Mouse (Mus musculus): Measurements from ENCODE around the gene Bcam. TPM values are rescaled to one million over a fixed set of nuclear protein-coding genes. Genes with fewer than 3 reads are reported as not detected.
A peak's percentile ranks its signal among the peaks of the same experiment; 100 is the strongest.

Gene Bcam
- total and polyA plus RNA-seq, 3 experiments, result 2.6 to 8.1 TPM; not detected in 1

DNA sequence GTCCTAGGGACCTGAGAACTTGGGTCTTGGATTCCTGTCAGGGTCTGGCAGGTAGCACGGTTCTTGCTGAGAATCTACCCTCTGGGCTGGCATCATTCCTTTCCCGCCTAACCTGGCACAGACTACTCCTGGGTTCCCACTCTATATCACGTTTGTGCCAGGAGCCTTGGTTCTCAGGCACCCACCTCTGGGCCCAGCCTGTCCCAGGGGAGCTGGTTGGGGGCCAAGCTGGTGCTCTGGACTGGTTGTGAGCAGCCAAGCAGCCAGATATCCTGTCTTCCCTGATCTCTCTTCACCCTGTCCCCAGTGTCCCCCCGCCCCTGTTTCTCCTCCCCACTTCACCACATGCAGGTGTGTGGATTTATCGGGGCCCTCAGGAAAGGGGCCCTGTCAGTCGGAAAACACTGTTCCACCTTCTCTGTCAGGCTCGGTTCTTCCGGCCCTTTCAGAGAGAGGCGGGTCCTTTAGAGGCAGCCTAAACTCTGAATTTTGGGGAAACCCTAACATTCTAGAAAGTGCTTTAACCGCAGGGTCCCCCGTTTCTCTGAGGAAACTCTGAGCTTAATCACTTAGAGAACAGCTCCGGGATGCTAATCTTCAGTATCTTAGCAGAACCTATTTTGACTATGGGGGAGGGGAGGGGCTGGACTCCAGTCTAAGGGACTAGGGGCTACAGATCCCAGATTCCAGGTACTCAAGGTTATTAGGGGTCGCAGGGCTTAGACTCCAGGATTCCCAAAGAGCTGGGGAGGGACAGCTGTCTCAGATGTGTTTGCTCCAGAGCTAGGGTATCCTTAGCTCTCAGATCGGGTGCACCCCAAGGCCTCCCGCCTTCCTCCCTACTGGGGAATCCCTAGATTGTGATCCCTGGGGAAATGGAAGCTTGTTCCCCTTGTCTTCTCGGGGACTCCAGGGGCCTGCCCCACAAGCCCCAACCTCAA lies 1.1 kb downstream of the Bcam start:
- H3K4me3 ChIP-seq (ENCODE audit: control insufficient read depth in 1 of 2, insufficient read depth in 1 of 2, low read depth in 2 of 2, low read length in 2 of 2), result peak overlapping the region; percentile 52 to 84
- no peak overlapping the region for H3K27ac ChIP-seq (ENCODE audit: control insufficient read depth, low read depth, low read length)
- peak overlapping the region; percentile 68 for H3K9ac ChIP-seq (ENCODE audit: control insufficient read depth, low read depth, low read length, poor library complexity, severe bottlenecking)
- no peaks in the 10 kb centered on the region for H3K9me3 ChIP-seq (replicated peaks; ENCODE audit: insufficient read depth, low read length)
- no peaks in the 10 kb centered on the region for H3K36me3 ChIP-seq (ENCODE audit: control insufficient read depth in 1 of 2, insufficient read depth in 2 of 2, low read length in 2 of 2)
- no peaks in the 10 kb centered on the region; a peak in 1 of 4 replicates for H3K27me3 ChIP-seq (ENCODE audit: control insufficient read depth in 1 of 2, insufficient read depth in 2 of 2, low read length in 2 of 2)
- peaks cover 4 to 10% of the 10 kb centered on the region in 2 experiments; a peak in 3 of 4 replicates for H3K4me1 ChIP-seq (ENCODE audit: control insufficient read depth in 1 of 2, insufficient read depth in 2 of 2, low read length in 2 of 2)
- no peak for TF ChIP-seq MXI1 (IDR thresholded peaks at IDR 0.05; ENCODE audit: low read depth, low read length)
- TF ChIP-seq TCF12 (IDR thresholded peaks at IDR 0.05; ENCODE audit: low read depth, low read length), result 0 out of 2 replicates have a peak, but pooled peaks have one; percentile 17
- 0 out of 2 replicates have a peak, but pooled peaks have one; percentile 25 for TF ChIP-seq TBP (IDR thresholded peaks at IDR 0.05; ENCODE audit: low read depth, low read length)
- DNase-seq (ENCODE audit: low read depth, low spot score), result peak; percentile 48
- no peaks in the 10 kb centered on the region for H3K79me2 ChIP-seq (ENCODE audit: control insufficient read depth, insufficient read depth, low read length, poor library complexity)

DNA sequence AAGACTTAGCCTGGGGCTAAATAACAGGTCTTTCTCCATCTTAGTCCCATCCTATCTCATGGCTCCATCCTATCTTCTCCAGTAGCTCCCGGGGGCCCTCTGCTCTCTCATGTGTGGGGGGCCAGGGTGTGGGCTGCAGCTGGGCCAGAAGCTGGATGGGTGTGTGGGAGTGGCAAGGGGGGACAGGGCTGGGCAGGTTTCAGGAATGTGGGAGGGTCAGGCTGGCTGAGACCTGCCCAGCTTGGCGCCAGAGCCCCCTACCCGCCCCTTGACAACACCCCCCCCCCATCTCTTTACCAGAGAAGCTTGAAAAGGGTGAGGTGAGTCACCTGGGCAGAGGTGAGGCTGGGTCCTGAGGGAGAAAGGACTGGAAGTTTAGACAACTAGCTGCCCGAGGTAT lies 1.8 kb downstream of the Bcam start:
- Histone ChIP-seq H3K9ac (ENCODE audit: control insufficient read depth, low read depth, low read length, poor library complexity, severe bottlenecking) (no peak overlapping the region), H3K4me3 (ENCODE audit: control insufficient read depth in 1 of 2, insufficient read depth in 1 of 2, low read depth in 2 of 2, low read length in 2 of 2) (no peak overlapping the region), H3K9me3 (replicated peaks; ENCODE audit: insufficient read depth, low read length) (no peaks in the 10 kb centered on the region), H3K4me1 (ENCODE audit: control insufficient read depth in 1 of 2, insufficient read depth in 2 of 2, low read length in 2 of 2) (peaks cover 4 to 10% of the 10 kb centered on the region in 2 experiments; a peak in 3 of 4 replicates), H3K79me2 (ENCODE audit: control insufficient read depth, insufficient read depth, low read length, poor library complexity) (no peaks in the 10 kb centered on the region), H3K27ac (ENCODE audit: control insufficient read depth, low read depth, low read length) (no peak overlapping the region), H3K27me3 (ENCODE audit: control insufficient read depth in 1 of 2, insufficient read depth in 2 of 2, low read length in 2 of 2) (no peaks in the 10 kb centered on the region; a peak in 1 of 4 replicates), H3K36me3 (ENCODE audit: control insufficient read depth in 1 of 2, insufficient read depth in 2 of 2, low read length in 2 of 2) (no peaks in the 10 kb centered on the region)
- DNase-seq (ENCODE audit: low read depth, low spot score), result no peak
- TF ChIP-seq MAZ (IDR thresholded peaks at IDR 0.05; ENCODE audit: low read depth, low read length), result no peak

- Histone ChIP-seq H3K4me3 (ENCODE audit: control insufficient read depth in 1 of 2, insufficient read depth in 1 of 2, low read depth in 2 of 2, low read length in 2 of 2) (no peak overlapping the region), H3K36me3 (ENCODE audit: control insufficient read depth in 1 of 2, insufficient read depth in 2 of 2, low read length in 2 of 2) (no peaks in the 10 kb centered on the region), H3K27me3 (ENCODE audit: control insufficient read depth in 1 of 2, insufficient read depth in 2 of 2, low read length in 2 of 2) (no peaks in the 10 kb centered on the region; a peak in 1 of 4 replicates), H3K9me3 (replicated peaks; ENCODE audit: insufficient read depth, low read length) (no peaks in the 10 kb centered on the region), H3K9ac (ENCODE audit: control insufficient read depth, low read depth, low read length, poor library complexity, severe bottlenecking) (no peak overlapping the region), H3K4me1 (ENCODE audit: control insufficient read depth in 1 of 2, insufficient read depth in 2 of 2, low read length in 2 of 2) (peaks cover 4 to 10% of the 10 kb centered on the region in 2 experiments; a peak in 3 of 4 replicates), H3K79me2 (ENCODE audit: control insufficient read depth, insufficient read depth, low read length, poor library complexity) (no peaks in the 10 kb centered on the region), H3K27ac (ENCODE audit: control insufficient read depth, low read depth, low read length) (no peak overlapping the region)
- DNase-seq (ENCODE audit: low read depth, low spot score), result no peak
- TF ChIP-seq MYC (IDR thresholded peaks at IDR 0.05; ENCODE audit: low read depth, low read length) (no peak), GATA1 (IDR thresholded peaks at IDR 0.05; ENCODE audit: low read depth, low read length) (no peak), ETS1 (IDR thresholded peaks at IDR 0.05; ENCODE audit: low read depth, low read length) (no peak), CTCF (IDR thresholded peaks at IDR 0.05 in 2 of 3, conservative IDR thresholded peaks at IDR 0.05 in 1 of 3; ENCODE audit: control insufficient read depth in 1 of 3, insufficient read depth in 1 of 3, low read depth in 2 of 3, low read length in 3 of 3, poor library complexity in 1 of 3, severe bottlenecking in 1 of 3) (no peak), POLR2AphosphoS2 (IDR thresholded peaks at IDR 0.05; ENCODE audit: low read length) (no peak), GABPA (IDR thresholded peaks at IDR 0.05; ENCODE audit: low read depth, low read length) (no peak), EP300 (IDR thresholded peaks at IDR 0.05; ENCODE audit: low read depth in 1 of 2, low read length in 2 of 2) (no peak), NELFE (IDR thresholded peaks at IDR 0.05; ENCODE audit: low read depth, low read length) (no peak), TAL1 (IDR thresholded peaks at IDR 0.05; ENCODE audit: low read length) (no peak), ZKSCAN1 (IDR thresholded peaks at IDR 0.05; ENCODE audit: low read depth, low read length) (no peak), SIN3A (IDR thresholded peaks at IDR 0.05; ENCODE audit: low read length) (no peak), RAD21 (IDR thresholded peaks at IDR 0.05; ENCODE audit: low read depth, low read length) (no peak), ZNF384 (IDR thresholded peaks at IDR 0.05; ENCODE audit: low read depth, low read length) (no peak), CHD2 (IDR thresholded peaks at IDR 0.05; ENCODE audit: low read length) (no peak), MAX (IDR thresholded peaks at IDR 0.05; ENCODE audit: low read length) (no peak), BHLHE40 (IDR thresholded peaks at IDR 0.05; ENCODE audit: borderline replicate concordance, low read depth, low read length) (no peak), ZC3H11A (IDR thresholded peaks at IDR 0.05; ENCODE audit: low read depth, low read length) (no peak), UBTF (IDR thresholded peaks at IDR 0.05; ENCODE audit: borderline replicate concordance, insufficient read depth, low read depth, low read length) (no peak), RCOR1 (IDR thresholded peaks at IDR 0.05; ENCODE audit: low read depth, low read length) (no peak)
Measured at GRCm38 (mm10) chr7:19768251-19768650, 2.6 kb downstream of the Bcam start.
